Mouse (Mus musculus): Measurements from ENCODE around the gene Pygb. TPM values are rescaled to one million over a fixed set of nuclear protein-coding genes. Genes with fewer than 3 reads are reported as not detected.
A peak's percentile ranks its signal among the peaks of the same experiment; 100 is the strongest.

Pygb gene
- polyA plus RNA-seq (2015; fragmentation: Nextera tagmentation; extraction: Ambion mirVana): 78.8 and 81.4 TPM in 2 replicates

- H3K9me3 ChIP-seq (ENCODE audit: control insufficient read depth, low read length): no peaks in the 10 kb centered on the region
- peak within 1 kb of the TSS; percentile 75 for H3K4me3 ChIP-seq (ENCODE audit: low read length)
- ATAC-seq: peak; percentile 98
- WGBS: 1% methylated on average over 53 of the region's 58 CpGs
- peak within 1 kb of the TSS; percentile 87 for H3K4me2 ChIP-seq (ENCODE audit: low read depth, low read length)
- no peaks in the 10 kb centered on the region for H3K36me3 ChIP-seq (ENCODE audit: control insufficient read depth, insufficient read depth, low read length)
- peaks cover 20% of the 10 kb centered on the region for H3K4me1 ChIP-seq (ENCODE audit: control insufficient read depth, insufficient read depth, low read length)
- H3K27ac ChIP-seq (ENCODE audit: low read length): peak within 1 kb of the TSS; percentile 88
- peak within 1 kb of the TSS; percentile 80 for H3K9ac ChIP-seq (ENCODE audit: low read depth, low read length)
- no peaks in the 10 kb centered on the region for H3K27me3 ChIP-seq (replicated peaks; ENCODE audit: control insufficient read depth, insufficient read depth, low read length)
Observed at GRCm38 (mm10) chr2:150786251-150787180, at the start of gene Pygb. Gene Pygb (plus strand): TSS chr2:150786735.

- H3K4me3 ChIP-seq (ENCODE audit: low read length): no peak overlapping the region
- WGBS: 76% methylated on average over 9 of the region's 9 CpGs
- ATAC-seq: no peak
- H3K27ac ChIP-seq (ENCODE audit: low read length): no peak overlapping the region
- H3K9me3 ChIP-seq (ENCODE audit: control insufficient read depth, low read length): no peaks in the 10 kb centered on the region
- no peaks in the 10 kb centered on the region for H3K4me1 ChIP-seq (ENCODE audit: control insufficient read depth, insufficient read depth, low read length)
- no peak overlapping the region for H3K9ac ChIP-seq (ENCODE audit: low read depth, low read length)
- H3K36me3 ChIP-seq (ENCODE audit: control insufficient read depth, insufficient read depth, low read length): no peaks in the 10 kb centered on the region
- H3K27me3 ChIP-seq (replicated peaks; ENCODE audit: control insufficient read depth, insufficient read depth, low read length): no peaks in the 10 kb centered on the region
- H3K4me2 ChIP-seq (ENCODE audit: low read depth, low read length): no peak overlapping the region
Observed at GRCm38 (mm10) chr2:150737881-150738280, 48.7 kb upstream of the Pygb start.

- H3K4me3 ChIP-seq (ENCODE audit: low read length): no peak overlapping the region
- no peak overlapping the region for H3K4me2 ChIP-seq (ENCODE audit: low read depth, low read length)
- no peaks in the 10 kb centered on the region for H3K27me3 ChIP-seq (replicated peaks; ENCODE audit: control insufficient read depth, insufficient read depth, low read length)
- H3K4me1 ChIP-seq (ENCODE audit: control insufficient read depth, insufficient read depth, low read length): no peaks in the 10 kb centered on the region
- no peak overlapping the region for H3K9ac ChIP-seq (ENCODE audit: low read depth, low read length)
- H3K27ac ChIP-seq (ENCODE audit: low read length): no peak overlapping the region
- H3K9me3 ChIP-seq (ENCODE audit: control insufficient read depth, low read length): no peaks in the 10 kb centered on the region
- 56% methylated on average over 10 of the region's 10 CpGs for WGBS
- H3K36me3 ChIP-seq (ENCODE audit: control insufficient read depth, insufficient read depth, low read length): no peaks in the 10 kb centered on the region
- no peak for ATAC-seq
Observed at GRCm38 (mm10) chr2:150740145-150740841, 46.2 kb upstream of the Pygb start.

GRCm38 (mm10) chr2:150741405-150741804 lies 45.1 kb upstream of the Pygb start:
- H3K27me3 ChIP-seq (replicated peaks; ENCODE audit: control insufficient read depth, insufficient read depth, low read length): no peaks in the 10 kb centered on the region
- no peak for ATAC-seq
- no peaks in the 10 kb centered on the region for H3K4me1 ChIP-seq (ENCODE audit: control insufficient read depth, insufficient read depth, low read length)
- 51% methylated on average over 4 of the region's 4 CpGs for WGBS
- no peak overlapping the region for H3K9ac ChIP-seq (ENCODE audit: low read depth, low read length)
- no peaks in the 10 kb centered on the region for H3K36me3 ChIP-seq (ENCODE audit: control insufficient read depth, insufficient read depth, low read length)
- H3K27ac ChIP-seq (ENCODE audit: low read length): no peak overlapping the region
- H3K9me3 ChIP-seq (ENCODE audit: control insufficient read depth, low read length): no peaks in the 10 kb centered on the region
- H3K4me3 ChIP-seq (ENCODE audit: low read length): no peak overlapping the region
- no peak overlapping the region for H3K4me2 ChIP-seq (ENCODE audit: low read depth, low read length)

DNA sequence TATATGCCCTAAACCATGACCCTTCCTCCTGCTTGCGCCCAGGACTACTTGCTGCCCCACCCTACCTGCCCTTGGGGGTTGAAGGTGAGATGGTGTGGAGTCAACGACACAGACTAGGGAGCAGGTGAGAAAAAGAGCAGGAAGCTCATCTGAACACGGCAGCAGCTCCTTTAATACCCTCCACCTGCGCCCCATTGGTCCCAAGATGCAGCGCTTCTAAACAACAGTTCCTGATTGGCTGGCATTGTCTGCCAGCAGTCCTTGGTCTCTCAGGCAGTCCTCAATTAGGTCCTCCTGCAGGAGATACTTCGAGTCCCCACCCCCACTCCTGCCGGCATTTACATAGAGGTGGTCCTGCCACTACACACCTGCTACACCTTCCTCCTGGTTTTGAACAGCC lies 41.5 kb upstream of the Pygb start:
- H3K9ac ChIP-seq (ENCODE audit: low read depth, low read length): no peak overlapping the region
- 62% methylated on average over 7 of the region's 7 CpGs for WGBS
- no peak for ATAC-seq
- no peak overlapping the region for H3K4me3 ChIP-seq (ENCODE audit: low read length)
- no peak overlapping the region for H3K27ac ChIP-seq (ENCODE audit: low read length)
- peaks cover 7% of the 10 kb centered on the region for H3K4me1 ChIP-seq (ENCODE audit: control insufficient read depth, insufficient read depth, low read length)
- no peak overlapping the region for H3K4me2 ChIP-seq (ENCODE audit: low read depth, low read length)
- no peaks in the 10 kb centered on the region for H3K27me3 ChIP-seq (replicated peaks; ENCODE audit: control insufficient read depth, insufficient read depth, low read length)
- H3K36me3 ChIP-seq (ENCODE audit: control insufficient read depth, insufficient read depth, low read length): no peaks in the 10 kb centered on the region
- H3K9me3 ChIP-seq (ENCODE audit: control insufficient read depth, low read length): no peaks in the 10 kb centered on the region

- Histone ChIP-seq H3K4me1 (ENCODE audit: control insufficient read depth, insufficient read depth, low read length) (peaks cover 8% of the 10 kb centered on the region), H3K27ac (ENCODE audit: low read length) (peak within 1 kb of the TSS; percentile 82), H3K36me3 (ENCODE audit: control insufficient read depth, insufficient read depth, low read length) (no peaks in the 10 kb centered on the region), H3K9me3 (ENCODE audit: control insufficient read depth, low read length) (no peaks in the 10 kb centered on the region), H3K27me3 (replicated peaks; ENCODE audit: control insufficient read depth, insufficient read depth, low read length) (no peaks in the 10 kb centered on the region), H3K9ac (ENCODE audit: low read depth, low read length) (peak within 1 kb of the TSS; percentile 86), H3K4me2 (ENCODE audit: low read depth, low read length) (peak within 1 kb of the TSS; percentile 96), H3K4me3 (ENCODE audit: low read length) (peak within 1 kb of the TSS; percentile 76)
- peak; percentile 98 for ATAC-seq
- under 1% methylated on average over 30 of the region's 30 CpGs for WGBS
Observed at GRCm38 (mm10) chr2:150748854-150749253, 37.7 kb upstream of the Pygb start, which contains the start of gene Entpd6. Gene Entpd6 (plus strand): TSS chr2:150749042.

GRCm38 (mm10) chr2:150749283-150749682 lies 37.3 kb upstream of the Pygb start:
- WGBS: under 1% methylated on average over 24 of the region's 24 CpGs
- no peaks in the 10 kb centered on the region for H3K27me3 ChIP-seq (replicated peaks; ENCODE audit: control insufficient read depth, insufficient read depth, low read length)
- ATAC-seq: peak; percentile 79
- H3K4me1 ChIP-seq (ENCODE audit: control insufficient read depth, insufficient read depth, low read length): peaks cover 8% of the 10 kb centered on the region
- no peaks in the 10 kb centered on the region for H3K9me3 ChIP-seq (ENCODE audit: control insufficient read depth, low read length)
- H3K4me2 ChIP-seq (ENCODE audit: low read depth, low read length): peak overlapping the region; percentile 96
- H3K9ac ChIP-seq (ENCODE audit: low read depth, low read length): peak overlapping the region; percentile 86
- peak overlapping the region; percentile 82 for H3K27ac ChIP-seq (ENCODE audit: low read length)
- H3K36me3 ChIP-seq (ENCODE audit: control insufficient read depth, insufficient read depth, low read length): no peaks in the 10 kb centered on the region
- peak overlapping the region; percentile 76 for H3K4me3 ChIP-seq (ENCODE audit: low read length)

GRCm38 (mm10) chr2:150750129-150750979 lies 36.2 kb upstream of the Pygb start:
- H3K4me1 ChIP-seq (ENCODE audit: control insufficient read depth, insufficient read depth, low read length): peaks cover 8% of the 10 kb centered on the region
- no peak overlapping the region for H3K27ac ChIP-seq (ENCODE audit: low read length)
- no peak overlapping the region for H3K9ac ChIP-seq (ENCODE audit: low read depth, low read length)
- H3K4me3 ChIP-seq (ENCODE audit: low read length): 0 out of 2 replicates have a peak overlapping the region, but pooled peaks have one; percentile 76
- no peak for ATAC-seq
- H3K36me3 ChIP-seq (ENCODE audit: control insufficient read depth, insufficient read depth, low read length): no peaks in the 10 kb centered on the region
- no peaks in the 10 kb centered on the region for H3K27me3 ChIP-seq (replicated peaks; ENCODE audit: control insufficient read depth, insufficient read depth, low read length)
- H3K9me3 ChIP-seq (ENCODE audit: control insufficient read depth, low read length): no peaks in the 10 kb centered on the region
- peak overlapping the region; percentile 96 for H3K4me2 ChIP-seq (ENCODE audit: low read depth, low read length)
- 62% methylated on average over 13 of the region's 13 CpGs for WGBS

Measured in intestine, embryonic 16.5 days (tissue).